Mouse (Mus musculus) stomach, postnatal 0 days (tissue): ENCODE measurements around the gene Dut.

Experiments used
- CTCF ChIP-seq: IDR thresholded peaks from 2 replicates; pipeline ENCODE4 v1.5.1; 2016; ENCODE audit warnings: antibody characterized with exemption, low read depth, mild to moderate bottlenecking, moderate library complexity
- EP300 ChIP-seq: optimal IDR thresholded peaks from 2 replicates; pipeline ENCODE3; 2016; ENCODE audit warnings: antibody characterized with exemption

DNA sequence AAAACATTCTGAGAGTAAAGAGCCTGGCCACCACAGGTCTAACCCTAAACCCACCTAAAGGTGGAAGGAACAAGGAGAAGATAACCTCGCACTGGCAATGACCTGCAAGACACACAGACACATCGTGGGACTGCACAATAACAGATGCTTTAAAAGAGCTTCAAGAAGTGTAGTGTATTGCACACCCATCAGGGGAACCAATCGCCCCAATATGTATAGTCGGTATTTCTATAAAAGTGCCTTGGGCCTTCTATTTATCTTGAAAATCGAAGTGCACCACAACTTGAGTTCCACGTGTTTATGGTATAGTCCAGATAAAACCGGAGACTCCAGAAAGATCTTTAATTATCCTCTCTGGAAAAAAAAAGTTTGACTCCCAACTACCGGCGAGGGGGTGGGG is 321 bp upstream of the Dut start:
- TF ChIP-seq EP300 (no peak), CTCF (no peak)
